Mouse (Mus musculus): ENCODE data around the gene Camk2n1.

Camk2n1 gene

GRCm38 (mm10) chr4:138465446-138465845 is 11.3 kb downstream of the Camk2n1 start:
- DNase-seq: no peak

GRCm38 (mm10) chr4:138466690-138467089 is 12.6 kb downstream of the Camk2n1 start:
- DNase-seq: no peak

GRCm38 (mm10) chr4:138467451-138467850 is 13.3 kb downstream of the Camk2n1 start:
- DNase-seq: no peak

- DNase-seq: no peak
These were observed 15.0 kb downstream of the Camk2n1 start for GRCm38 (mm10) chr4:138469080-138469479.

GRCm38 (mm10) chr4:138471241-138471640 is 17.1 kb downstream of the Camk2n1 start:
- DNase-seq: no peak

- no peak for DNase-seq
These were observed 25.5 kb downstream of the Camk2n1 start for GRCm38 (mm10) chr4:138479595-138479994.

GRCm38 (mm10) chr4:138480962-138481361 is 26.8 kb downstream of the Camk2n1 start:
- no peak for DNase-seq

- no peak for DNase-seq
These were observed 28.6 kb downstream of the Camk2n1 start for GRCm38 (mm10) chr4:138482721-138483120.

- DNase-seq: no peak
These were observed 34.1 kb downstream of the Camk2n1 start for GRCm38 (mm10) chr4:138488241-138488640.

GRCm38 (mm10) chr4:138491088-138491487 is 37.0 kb downstream of the Camk2n1 start:
- DNase-seq: no peak

- peak; percentile 48 to 66 for DNase-seq
These were observed 39.3 kb downstream of the Camk2n1 start for GRCm38 (mm10) chr4:138493161-138494001.

- DNase-seq: no peak
These were observed 40.8 kb downstream of the Camk2n1 start for GRCm38 (mm10) chr4:138494905-138495304.

GRCm38 (mm10) chr4:138495775-138496174 is 41.7 kb downstream of the Camk2n1 start:
- DNase-seq: no peak

- DNase-seq: no peak
These were observed 42.8 kb downstream of the Camk2n1 start for GRCm38 (mm10) chr4:138496746-138497520.

GRCm38 (mm10) chr4:138499856-138500645 is 45.9 kb downstream of the Camk2n1 start:
- no peak for DNase-seq

- no peak for DNase-seq
These were observed 46.9 kb downstream of the Camk2n1 start for GRCm38 (mm10) chr4:138501048-138501447.

GRCm38 (mm10) chr4:138504632-138505101 is 50.6 kb downstream of the Camk2n1 start:
- no peak for DNase-seq

- peak in 1 of 2 experiments; percentile 39 for DNase-seq
These were observed 51.2 kb downstream of the Camk2n1 start for GRCm38 (mm10) chr4:138505171-138505870.

- DNase-seq: no peak
These were observed 53.8 kb downstream of the Camk2n1 start for GRCm38 (mm10) chr4:138507903-138508302.

Measured in kidney, adult 8-10 months (tissue).